Mouse (Mus musculus): Measurements from ENCODE around the gene Slc28a1. TPM values are rescaled to one million over a fixed set of nuclear protein-coding genes. Genes with fewer than 3 reads are reported as not detected.
A peak's percentile ranks its signal among the peaks of the same experiment; 100 is the strongest.

Slc28a1 gene
- total and polyA plus RNA-seq, 2 experiments from 2014 or later = 0.12 to 0.48 TPM

- H3K27ac ChIP-seq (ENCODE audit: low read depth, low read length) = no peak overlapping the region
- no peaks in the 10 kb centered on the region for H3K36me3 ChIP-seq (ENCODE audit: insufficient read depth)
- H3K9me3 ChIP-seq (ENCODE audit: low read length) = no peaks in the 10 kb centered on the region
- ATAC-seq (no peak), DNase-seq (no peak)
- H3K4me3 ChIP-seq (ENCODE audit: low read depth, low read length) = no peak overlapping the region
- H3K4me1 ChIP-seq (ENCODE audit: insufficient read depth) = no peaks in the 10 kb centered on the region
- no peaks in the 10 kb centered on the region for H3K27me3 ChIP-seq (ENCODE audit: insufficient read depth, low read length)
- TF ChIP-seq CTCF (IDR thresholded peaks at IDR 0.05; ENCODE audit: low read depth) = no peak
- H3K4me2 ChIP-seq (ENCODE audit: low read depth) = no peak overlapping the region
- H3K9ac ChIP-seq = no peak overlapping the region
- 93% methylated on average over 5 of the region's 5 CpGs for WGBS
These were observed 9.0 kb downstream of the Slc28a1 start for GRCm38 (mm10) chr7:81123553-81123952.

GRCm38 (mm10) chr7:81124773-81125172 is 10.2 kb downstream of the Slc28a1 start:
- TF ChIP-seq CTCF (IDR thresholded peaks at IDR 0.05; ENCODE audit: low read depth) = no peak
- no peak for DNase-seq
- WGBS = 81% methylated on average over 8 of the region's 8 CpGs
- H3K4me3 ChIP-seq (ENCODE audit: low read depth, low read length) = no peak overlapping the region
- no peaks in the 10 kb centered on the region for H3K36me3 ChIP-seq (ENCODE audit: insufficient read depth)
- no peak overlapping the region for H3K27ac ChIP-seq (ENCODE audit: low read depth, low read length)
- H3K4me2 ChIP-seq (ENCODE audit: low read depth) = no peak overlapping the region
- no peaks in the 10 kb centered on the region for H3K4me1 ChIP-seq (ENCODE audit: insufficient read depth)
- H3K9me3 ChIP-seq (ENCODE audit: low read length) = no peaks in the 10 kb centered on the region
- no peak overlapping the region for H3K9ac ChIP-seq
- ATAC-seq = no peak
- no peaks in the 10 kb centered on the region for H3K27me3 ChIP-seq (ENCODE audit: insufficient read depth, low read length)

- peak; percentile 50 for ATAC-seq
- H3K27ac ChIP-seq (ENCODE audit: low read depth, low read length) = no peak overlapping the region
- H3K4me1 ChIP-seq (ENCODE audit: insufficient read depth) = no peaks in the 10 kb centered on the region
- H3K4me3 ChIP-seq (ENCODE audit: low read depth, low read length) = no peak overlapping the region
- no peak overlapping the region for H3K4me2 ChIP-seq (ENCODE audit: low read depth)
- no peak for TF ChIP-seq CTCF (IDR thresholded peaks at IDR 0.05; ENCODE audit: low read depth)
- H3K9me3 ChIP-seq (ENCODE audit: low read length) = no peaks in the 10 kb centered on the region
- WGBS = 77% methylated on average over 10 of the region's 10 CpGs
- no peaks in the 10 kb centered on the region for H3K36me3 ChIP-seq (ENCODE audit: insufficient read depth)
- H3K9ac ChIP-seq = no peak overlapping the region
- DNase-seq = no peak
- H3K27me3 ChIP-seq (ENCODE audit: insufficient read depth, low read length) = no peaks in the 10 kb centered on the region
These were observed 10.9 kb downstream of the Slc28a1 start for GRCm38 (mm10) chr7:81125215-81126175.

GRCm38 (mm10) chr7:81131864-81132263 is 17.3 kb downstream of the Slc28a1 start:
- TF ChIP-seq CTCF (IDR thresholded peaks at IDR 0.05; ENCODE audit: low read depth) = no peak
- ATAC-seq = no peak

GRCm38 (mm10) chr7:81132851-81133279 is 18.3 kb downstream of the Slc28a1 start:
- Histone ChIP-seq H3K4me2 (ENCODE audit: low read depth) (no peak overlapping the region), H3K4me3 (ENCODE audit: low read depth, low read length) (no peak overlapping the region), H3K36me3 (ENCODE audit: insufficient read depth) (no peaks in the 10 kb centered on the region), H3K27ac (ENCODE audit: low read depth, low read length) (no peak overlapping the region), H3K27me3 (ENCODE audit: insufficient read depth, low read length) (no peaks in the 10 kb centered on the region), H3K4me1 (ENCODE audit: insufficient read depth) (no peaks in the 10 kb centered on the region), H3K9ac (no peak overlapping the region), H3K9me3 (ENCODE audit: low read length) (no peaks in the 10 kb centered on the region)
- ATAC-seq (no peak), DNase-seq (no peak)
- WGBS = 16% methylated on average over 2 of the region's 2 CpGs
- TF ChIP-seq CTCF (IDR thresholded peaks at IDR 0.05; ENCODE audit: low read depth) = no peak

More at GRCm38 (mm10) chr7:81131864-81132263, 17.3 kb downstream of the Slc28a1 start:
- no peak overlapping the region for H3K4me3 ChIP-seq (ENCODE audit: low read depth, low read length)
- H3K9me3 ChIP-seq (ENCODE audit: low read length) = no peaks in the 10 kb centered on the region
- H3K27me3 ChIP-seq (ENCODE audit: insufficient read depth, low read length) = no peaks in the 10 kb centered on the region
- H3K36me3 ChIP-seq (ENCODE audit: insufficient read depth) = no peaks in the 10 kb centered on the region
- WGBS = 78% methylated on average over 7 of the region's 7 CpGs
- no peak overlapping the region for H3K27ac ChIP-seq (ENCODE audit: low read depth, low read length)
- DNase-seq = no peak
- no peak overlapping the region for H3K4me2 ChIP-seq (ENCODE audit: low read depth)
- no peak overlapping the region for H3K9ac ChIP-seq
- H3K4me1 ChIP-seq (ENCODE audit: insufficient read depth) = no peaks in the 10 kb centered on the region

GRCm38 (mm10) chr7:81133416-81133815 is 18.8 kb downstream of the Slc28a1 start:
- no peak overlapping the region for H3K9ac ChIP-seq
- H3K9me3 ChIP-seq (ENCODE audit: low read length) = no peaks in the 10 kb centered on the region
- ATAC-seq = no peak
- no peaks in the 10 kb centered on the region for H3K27me3 ChIP-seq (ENCODE audit: insufficient read depth, low read length)
- H3K27ac ChIP-seq (ENCODE audit: low read depth, low read length) = no peak overlapping the region
- H3K4me3 ChIP-seq (ENCODE audit: low read depth, low read length) = no peak overlapping the region
- H3K4me1 ChIP-seq (ENCODE audit: insufficient read depth) = no peaks in the 10 kb centered on the region
- TF ChIP-seq CTCF (IDR thresholded peaks at IDR 0.05; ENCODE audit: low read depth) = no peak
- 67% methylated on average over 6 of the region's 6 CpGs for WGBS
- H3K36me3 ChIP-seq (ENCODE audit: insufficient read depth) = no peaks in the 10 kb centered on the region
- no peak overlapping the region for H3K4me2 ChIP-seq (ENCODE audit: low read depth)
- no peak for DNase-seq

- 74% methylated on average over 2 of the region's 2 CpGs for WGBS
- Histone ChIP-seq H3K4me3 (ENCODE audit: low read depth, low read length) (no peak overlapping the region), H3K4me2 (ENCODE audit: low read depth) (no peak overlapping the region), H3K4me1 (ENCODE audit: insufficient read depth) (no peaks in the 10 kb centered on the region), H3K36me3 (ENCODE audit: insufficient read depth) (no peaks in the 10 kb centered on the region), H3K9me3 (ENCODE audit: low read length) (no peaks in the 10 kb centered on the region), H3K9ac (no peak overlapping the region), H3K27me3 (ENCODE audit: insufficient read depth, low read length) (no peaks in the 10 kb centered on the region), H3K27ac (ENCODE audit: low read depth, low read length) (no peak overlapping the region; the same call in 1 of the 2 replicates)
- no peak for DNase-seq
- peak; percentile 8; the same call in 1 of the 2 replicates for ATAC-seq
- no peak for TF ChIP-seq CTCF (IDR thresholded peaks at IDR 0.05; ENCODE audit: low read depth)
These were observed 19.3 kb downstream of the Slc28a1 start for GRCm38 (mm10) chr7:81133941-81134340.

Measured in forebrain, postnatal 0 days (tissue).